Mouse (Mus musculus): ENCODE measurements around the gene Gadd45b. TPM values are rescaled to one million over a fixed set of nuclear protein-coding genes. Genes with fewer than 3 reads are reported as not detected.

The Gadd45b gene
- total and polyA plus RNA-seq, 3 experiments, result 10.1 to 13.3 TPM; not detected in 1

- Histone ChIP-seq H3K9me3 (replicated peaks; ENCODE audit: insufficient read depth, low read length) (no peaks in the 10 kb centered on the region), H3K9ac (ENCODE audit: control insufficient read depth, low read depth, low read length, poor library complexity, severe bottlenecking) (no peak overlapping the region), H3K4me1 (ENCODE audit: control insufficient read depth in 1 of 2, insufficient read depth in 2 of 2, low read length in 2 of 2) (no peaks in the 10 kb centered on the region), H3K27ac (ENCODE audit: control insufficient read depth, low read depth, low read length) (no peak overlapping the region), H3K36me3 (ENCODE audit: control insufficient read depth in 1 of 2, insufficient read depth in 2 of 2, low read length in 2 of 2) (no peaks in the 10 kb centered on the region), H3K79me2 (ENCODE audit: control insufficient read depth, insufficient read depth, low read length, poor library complexity) (no peaks in the 10 kb centered on the region), H3K4me3 (ENCODE audit: control insufficient read depth in 1 of 2, insufficient read depth in 1 of 2, low read depth in 2 of 2, low read length in 2 of 2) (no peak overlapping the region), H3K27me3 (ENCODE audit: control insufficient read depth in 1 of 2, insufficient read depth in 2 of 2, low read length in 2 of 2) (no peaks in the 10 kb centered on the region)
- no peak for DNase-seq (ENCODE audit: low read depth, low spot score)
- TF ChIP-seq USF1 (IDR thresholded peaks at IDR 0.05; ENCODE audit: low read depth, low read length) (peak; percentile 53), RCOR1 (IDR thresholded peaks at IDR 0.05; ENCODE audit: low read depth, low read length) (no peak)
Observed at GRCm38 (mm10) chr10:80962585-80962984, 32.7 kb downstream of the Gadd45b start.

- H3K4me1 ChIP-seq (ENCODE audit: control insufficient read depth in 1 of 2, insufficient read depth in 2 of 2, low read length in 2 of 2), result no peaks in the 10 kb centered on the region
- no peak for DNase-seq (ENCODE audit: low read depth, low spot score)
- H3K4me3 ChIP-seq (ENCODE audit: control insufficient read depth in 1 of 2, insufficient read depth in 1 of 2, low read depth in 2 of 2, low read length in 2 of 2), result no peak overlapping the region
- TF ChIP-seq ZNF384 (IDR thresholded peaks at IDR 0.05; ENCODE audit: low read depth, low read length), result no peak
- TF ChIP-seq TAL1 (IDR thresholded peaks at IDR 0.05; ENCODE audit: low read length), result no peak
- no peak for TF ChIP-seq RAD21 (IDR thresholded peaks at IDR 0.05; ENCODE audit: low read depth, low read length)
- TF ChIP-seq BHLHE40 (IDR thresholded peaks at IDR 0.05; ENCODE audit: borderline replicate concordance, low read depth, low read length), result no peak
- TF ChIP-seq MYC (IDR thresholded peaks at IDR 0.05; ENCODE audit: low read depth, low read length), result no peak
- TF ChIP-seq MAZ (IDR thresholded peaks at IDR 0.05; ENCODE audit: low read depth, low read length), result no peak
- TF ChIP-seq NRF1 (IDR thresholded peaks at IDR 0.05; ENCODE audit: insufficient read depth, low read depth, low read length, poor library complexity, severe bottlenecking), result no peak
- TF ChIP-seq HCFC1 (IDR thresholded peaks at IDR 0.05; ENCODE audit: low read depth, low read length), result no peak
- no peak for TF ChIP-seq EP300 (IDR thresholded peaks at IDR 0.05; ENCODE audit: low read depth in 1 of 2, low read length in 2 of 2)
- no peak for TF ChIP-seq MAFK (IDR thresholded peaks at IDR 0.05; ENCODE audit: borderline replicate concordance, low read depth, low read length)
- no peak for TF ChIP-seq CTCF (IDR thresholded peaks at IDR 0.05 in 2 of 3, conservative IDR thresholded peaks at IDR 0.05 in 1 of 3; ENCODE audit: control insufficient read depth in 1 of 3, insufficient read depth in 1 of 3, low read depth in 2 of 3, low read length in 3 of 3, poor library complexity in 1 of 3, severe bottlenecking in 1 of 3)
- TF ChIP-seq ZKSCAN1 (IDR thresholded peaks at IDR 0.05; ENCODE audit: low read depth, low read length), result no peak
- TF ChIP-seq USF1 (IDR thresholded peaks at IDR 0.05; ENCODE audit: low read depth, low read length), result no peak
- no peak for TF ChIP-seq UBTF (IDR thresholded peaks at IDR 0.05; ENCODE audit: borderline replicate concordance, insufficient read depth, low read depth, low read length)
- TF ChIP-seq GATA1 (IDR thresholded peaks at IDR 0.05; ENCODE audit: low read depth, low read length), result no peak
- no peak for TF ChIP-seq POLR2AphosphoS5 (IDR thresholded peaks at IDR 0.05; ENCODE audit: borderline replicate concordance, low read depth, low read length)
- TF ChIP-seq JUND (IDR thresholded peaks at IDR 0.05; ENCODE audit: low read depth, low read length), result no peak
- no peak for TF ChIP-seq ELF1 (IDR thresholded peaks at IDR 0.05; ENCODE audit: low read depth, low read length)
- no peak for TF ChIP-seq MAX (IDR thresholded peaks at IDR 0.05; ENCODE audit: low read length)
- no peaks in the 10 kb centered on the region for H3K9me3 ChIP-seq (replicated peaks; ENCODE audit: insufficient read depth, low read length)
- H3K27me3 ChIP-seq (ENCODE audit: control insufficient read depth in 1 of 2, insufficient read depth in 2 of 2, low read length in 2 of 2), result no peaks in the 10 kb centered on the region
- H3K79me2 ChIP-seq (ENCODE audit: control insufficient read depth, insufficient read depth, low read length, poor library complexity), result no peaks in the 10 kb centered on the region
- no peak overlapping the region for H3K27ac ChIP-seq (ENCODE audit: control insufficient read depth, low read depth, low read length)
- H3K9ac ChIP-seq (ENCODE audit: control insufficient read depth, low read depth, low read length, poor library complexity, severe bottlenecking), result no peak overlapping the region
- H3K36me3 ChIP-seq (ENCODE audit: control insufficient read depth in 1 of 2, insufficient read depth in 2 of 2, low read length in 2 of 2), result no peaks in the 10 kb centered on the region
Observed at GRCm38 (mm10) chr10:80963031-80963975, 33.4 kb downstream of the Gadd45b start.
